Mouse (Mus musculus): ENCODE data around the gene Selenom.

The Selenom gene

DNA sequence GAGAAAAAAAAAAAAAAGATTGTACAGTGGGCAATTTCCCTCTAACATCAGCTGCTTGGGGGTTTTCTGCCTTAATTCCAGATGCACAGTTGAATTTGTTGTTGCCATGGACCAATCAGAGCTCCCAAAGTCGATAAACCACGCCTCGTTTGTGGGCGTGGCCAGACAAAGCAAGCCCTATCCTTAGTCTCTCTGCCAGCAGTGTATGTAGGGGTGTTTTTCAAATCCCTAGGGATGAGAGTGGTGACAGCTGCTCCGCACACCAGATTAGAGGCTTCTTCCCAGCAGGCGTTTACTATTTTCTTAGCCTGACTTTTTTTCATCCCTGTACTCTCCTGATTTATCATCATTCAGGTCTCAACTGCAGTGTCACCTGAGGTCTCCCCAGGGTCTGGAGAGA, 33.5 kb downstream of the Selenom start:
- no peak for DNase-seq (ENCODE audit: low spot score in 2 of 2)

DNA sequence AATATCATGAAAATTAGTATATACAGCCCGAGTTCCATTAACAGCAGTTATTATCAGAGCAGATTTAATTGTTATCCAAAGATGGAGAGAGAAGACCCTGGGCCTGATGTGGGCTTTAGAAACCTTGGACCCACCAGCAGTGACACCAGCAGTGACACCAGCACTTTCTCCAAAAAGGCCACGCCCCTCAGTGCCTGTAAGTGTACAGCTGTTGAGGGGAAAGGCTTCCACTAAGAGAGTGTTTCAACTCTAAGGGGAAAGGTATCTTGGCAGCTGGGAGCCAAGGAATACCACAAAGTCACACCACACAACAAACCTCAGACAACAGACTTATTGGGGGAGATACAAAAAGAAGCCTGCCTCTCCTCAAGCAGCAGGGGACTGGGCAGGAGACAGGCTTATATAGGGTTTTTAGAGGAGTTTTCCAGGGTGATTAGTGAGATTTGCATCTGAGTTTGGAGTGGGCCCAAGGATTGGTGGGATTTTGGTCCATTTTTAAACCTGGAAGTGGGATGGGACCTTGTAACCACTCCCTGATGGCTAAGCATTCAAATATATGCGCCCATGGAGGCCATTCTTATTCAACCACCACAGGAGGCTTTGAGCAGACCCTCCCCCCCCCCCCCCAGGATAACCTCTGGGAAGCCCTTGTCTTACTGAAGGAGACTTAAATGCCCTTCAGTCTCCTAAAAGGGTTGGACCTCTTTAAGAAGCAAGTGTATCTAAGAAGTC, 34.2 kb downstream of the Selenom start:
- DNase-seq (ENCODE audit: low spot score in 2 of 2), result no peak

DNA sequence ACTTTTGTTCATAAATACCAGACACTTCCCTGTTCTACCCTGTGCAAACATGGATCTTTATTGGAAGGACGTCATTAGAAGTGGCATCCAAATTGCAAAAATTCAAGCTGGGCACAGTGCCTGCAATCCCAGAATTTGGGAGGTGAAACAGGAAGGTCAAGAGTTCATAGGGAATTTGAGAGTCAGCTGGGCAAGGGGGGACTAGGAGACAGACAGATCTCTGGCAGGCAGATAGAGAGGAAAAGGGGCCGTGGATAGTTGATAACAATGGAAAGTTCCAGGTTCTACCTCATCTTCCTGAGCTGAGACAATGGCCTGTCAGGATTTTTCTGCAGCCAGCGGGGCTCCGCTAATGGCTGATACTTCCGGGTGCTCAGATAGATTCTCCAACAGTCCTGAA, 35.3 kb downstream of the Selenom start:
- no peak for DNase-seq (ENCODE audit: low spot score in 2 of 2)

DNA sequence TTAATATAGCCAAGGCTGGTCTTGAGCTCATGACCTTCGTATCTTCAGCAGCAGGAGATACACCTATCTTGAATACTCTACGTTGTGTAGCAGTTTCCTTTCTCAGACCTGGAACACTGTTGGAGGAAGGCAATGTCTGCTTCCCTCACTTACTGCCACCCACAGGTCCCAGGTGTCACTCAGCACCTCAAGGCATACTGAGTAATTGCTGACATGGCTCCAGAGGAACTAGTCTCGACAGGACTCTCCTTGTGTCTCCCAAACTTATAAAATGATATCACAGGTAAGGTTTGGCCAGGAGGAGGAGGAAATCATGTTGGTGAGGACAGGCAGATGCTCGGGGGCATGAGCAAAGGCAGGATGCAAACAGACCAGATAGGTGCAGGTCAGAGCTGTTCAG, 40.5 kb downstream of the Selenom start:
- no peak for DNase-seq (ENCODE audit: low spot score in 2 of 2)

DNA sequence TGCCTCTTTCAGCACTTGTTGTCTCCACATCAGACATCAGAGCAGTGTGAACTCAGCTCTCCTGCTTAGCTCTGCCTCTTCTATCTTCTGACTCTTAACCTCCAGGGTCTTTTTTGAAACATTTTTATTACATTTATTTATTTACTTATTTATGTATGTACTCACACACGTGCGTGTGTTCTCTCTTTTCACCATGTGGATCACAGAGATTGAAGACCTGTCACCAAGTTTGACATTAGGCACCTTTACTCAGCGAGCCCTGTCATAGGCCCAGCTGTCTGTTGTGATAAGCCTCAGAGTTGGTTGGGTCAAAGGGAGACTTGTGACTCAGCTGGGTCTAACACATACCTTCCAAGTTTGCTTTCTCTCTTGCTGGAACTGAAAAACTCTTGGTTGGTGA, 43.4 kb downstream of the Selenom start:
- DNase-seq (ENCODE audit: low spot score in 2 of 2), result no peak

DNA sequence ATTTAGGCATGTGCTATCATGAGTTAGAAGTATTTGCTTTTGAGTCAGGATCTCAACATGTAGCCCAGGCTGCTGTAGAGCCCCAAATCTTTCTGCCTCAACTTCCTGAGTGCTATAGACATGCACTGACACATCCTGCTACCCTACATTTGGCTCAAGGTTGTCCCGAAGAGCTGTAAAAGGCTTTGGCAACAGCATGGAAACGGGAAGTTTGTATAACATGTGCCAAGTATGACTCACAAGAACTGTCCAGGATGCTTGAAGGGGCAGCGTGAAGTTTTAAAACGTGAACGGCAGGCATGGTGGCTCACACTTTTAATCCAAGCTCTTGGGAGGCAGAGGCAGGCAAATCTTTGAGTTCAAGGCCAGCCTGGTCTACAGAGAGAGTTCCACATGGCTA, 45.7 kb downstream of the Selenom start:
- DNase-seq (ENCODE audit: low spot score in 2 of 2), result no peak

DNA sequence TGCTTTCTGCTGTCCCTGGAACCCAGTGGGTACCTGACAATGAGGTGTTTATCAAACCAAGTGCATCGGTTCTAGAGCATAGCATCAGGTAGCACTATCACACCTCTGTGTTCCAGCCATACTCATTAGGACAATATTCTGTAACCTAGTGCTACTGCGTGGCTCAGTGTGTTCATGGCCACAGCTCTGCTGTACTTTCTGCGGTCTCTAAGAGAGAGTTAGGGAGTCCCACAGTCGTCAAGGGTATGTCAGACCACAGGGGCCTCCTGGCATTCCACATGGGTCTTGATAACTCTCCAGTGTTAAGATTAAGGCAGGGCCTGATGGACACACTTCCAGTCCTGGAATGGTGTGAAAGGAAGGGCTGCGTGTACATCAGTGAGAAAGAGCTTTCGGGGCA, 49.4 kb downstream of the Selenom start:
- no peak for DNase-seq (ENCODE audit: low spot score in 2 of 2)

DNA sequence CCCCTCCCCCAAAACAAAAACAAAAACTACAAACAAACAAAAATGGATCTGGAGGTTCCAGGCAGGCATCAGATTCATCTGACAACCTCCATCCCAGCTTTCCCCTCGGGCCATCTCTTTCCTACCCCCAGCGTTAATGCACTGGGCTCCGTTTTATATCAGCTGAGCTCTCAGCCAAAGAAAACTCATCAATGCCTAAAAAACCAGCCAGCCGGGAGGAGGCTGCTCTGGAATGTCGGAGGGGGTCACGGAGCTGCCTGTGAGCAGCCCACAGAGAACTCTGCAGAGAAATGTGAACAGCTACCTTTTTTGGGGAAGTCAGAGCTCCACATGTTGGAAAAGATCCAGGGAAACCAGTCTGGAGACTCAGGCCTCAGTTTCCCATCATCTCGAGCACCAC, 50.0 kb downstream of the Selenom start:
- no peak for DNase-seq (ENCODE audit: low spot score in 2 of 2)

DNA sequence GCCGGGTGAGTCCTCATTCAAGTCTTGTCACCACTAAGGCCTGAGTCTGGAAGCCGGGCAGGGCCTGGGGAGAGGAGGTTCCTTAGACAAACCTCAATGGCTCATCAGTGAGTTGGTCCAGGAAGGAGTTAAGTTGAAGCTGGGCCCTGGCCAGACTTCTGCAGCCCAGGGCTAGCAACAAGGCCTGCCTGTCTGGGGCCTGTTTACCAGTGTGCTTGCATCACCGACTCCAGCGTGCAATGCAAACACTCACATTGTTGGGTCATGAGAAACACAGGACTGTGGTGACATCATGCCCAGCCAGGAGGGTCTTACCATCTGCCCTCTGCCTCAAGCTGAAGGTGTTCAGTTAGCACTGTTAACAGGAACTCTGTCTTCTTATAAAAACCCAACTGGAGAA, 51.5 kb downstream of the Selenom start:
- no peak for DNase-seq (ENCODE audit: low spot score in 2 of 2)
